Mouse (Mus musculus) midbrain, postnatal 0 days (tissue): ENCODE data around the gene Actb. TPM values are rescaled to one million over a fixed set of nuclear protein-coding genes. Genes with fewer than 3 reads are reported as not detected.

Source experiments
- ATAC-seq: fragments of 200-750 bp; cut with Nextera tagmentation; 2 replicates; pipeline ENCODE4 v1.8.0; 2017; ENCODE audit warnings: moderate number of reproducible peaks, mild to moderate bottlenecking, moderate TSS enrichment, moderate library complexity; ENCODE audit not compliant: low FRiP score
- DNase-seq: peaks from one replicate; pipeline ENCODE4 v3.0.0-alpha.2; 2015; ENCODE audit warnings: low spot score
- H3K27ac ChIP-seq: fragments of 300-500 bp; sonication (generic); 2 replicates; pipeline ENCODE4 v1.5.1; 2014; ENCODE audit warnings: low read depth, mild to moderate bottlenecking, low read length, mixed read lengths
- H3K27me3 ChIP-seq: fragments of 300-500 bp; sonication (generic); 2 replicates; pipeline ENCODE4 v1.6.1; 2014; ENCODE audit warnings: low read length, control low read depth, mixed read lengths; ENCODE audit not compliant: insufficient read depth
- H3K36me3 ChIP-seq: fragments of 300-500 bp; sonication (generic); 2 replicates; pipeline ENCODE4 v1.6.1; 2014; ENCODE audit warnings: low read length, control low read depth, mixed read lengths; ENCODE audit not compliant: insufficient read depth
- H3K4me1 ChIP-seq: fragments of 300-500 bp; sonication (generic); 2 replicates; pipeline ENCODE4 v1.6.1; 2014; ENCODE audit warnings: mild to moderate bottlenecking, control low read depth, antibody characterized with exemption, low read length, mixed read lengths; ENCODE audit not compliant: insufficient read depth
- H3K4me2 ChIP-seq: fragments of 300-500 bp; sonication (generic); 2 replicates; pipeline ENCODE4 v1.6.1; 2014; ENCODE audit warnings: low read depth, mild to moderate bottlenecking, low read length, mixed read lengths; ENCODE audit not compliant: poor library complexity, severe bottlenecking
- H3K4me3 ChIP-seq: fragments of 300-500 bp; sonication (generic); 2 replicates; pipeline ENCODE4 v1.5.1; 2014; ENCODE audit warnings: low read depth, mild to moderate bottlenecking, low read length, moderate library complexity
- H3K9ac ChIP-seq: fragments of 300-500 bp; sonication (generic); replicated peaks from 2 replicates; pipeline ENCODE4 v1.6.1; 2014; ENCODE audit warnings: mild to moderate bottlenecking, low read length, moderate library complexity, mixed read lengths; ENCODE audit not compliant: poor library complexity, severe bottlenecking
- H3K9me3 ChIP-seq: fragments of 300-500 bp; sonication (generic); 2 replicates; pipeline ENCODE4 v1.6.1; 2016; ENCODE audit warnings: low read length, control low read depth
- CTCF ChIP-seq: IDR thresholded peaks from 2 replicates; pipeline ENCODE4 v1.5.1; 2016; ENCODE audit warnings: antibody characterized with exemption, mild to moderate bottlenecking
- WGBS: fragments of 180-500 bp; shearing (Covaris S2); extraction: QIAGEN DNeasy Blood & Tissue Kit; methylation state at CpG from one replicate; pipeline ENCODE4 v1.1.7; 2014; 5-methylcytosine and 5-hydroxymethylcytosine counted together
- polyA plus RNA-seq: library from polyadenylated mRNA; unstranded; fragments of >200 nt; fragmentation: Nextera tagmentation; extraction: Ambion mirVana; gene quantifications from 2 replicates; pipeline ENCODE4 v1.2.1, GENCODE M21; 2015
- total RNA-seq: library from RNA; depleted of rRNA; stranded (reverse); fragments of >200 nt; gene quantifications from 2 replicates; pipeline ENCODE4 v1.2.3, GENCODE M21; 2014

Actb gene
- total and polyA plus RNA-seq, 2 experiments from 2014 or later = 5,191 to 17,004 TPM

DNA sequence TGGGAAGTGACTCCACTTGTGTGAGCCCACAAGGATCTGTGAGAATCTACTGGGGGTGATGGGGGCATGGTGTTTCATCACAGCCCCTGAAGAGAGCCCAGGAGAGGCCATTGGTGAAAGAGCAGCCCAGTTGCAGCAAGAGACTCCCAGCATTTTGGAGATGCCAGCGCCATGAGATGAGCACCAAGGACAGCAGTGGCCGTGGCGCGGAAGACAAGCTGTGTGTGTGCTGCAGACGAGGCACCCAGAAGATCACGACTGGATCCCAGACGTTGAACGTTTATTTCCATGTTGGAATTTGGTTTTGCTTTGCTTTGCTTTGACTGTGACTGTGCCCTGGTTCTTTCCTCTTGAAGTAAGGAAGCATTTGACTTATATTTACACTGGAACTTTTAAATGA is 10.8 kb upstream of the Actb start:
- Histone ChIP-seq H3K4me3 (no peak overlapping the region), H3K9ac (no peak overlapping the region), H3K4me1 (no peaks in the 10 kb centered on the region), H3K27ac (no peak overlapping the region), H3K9me3 (no peaks in the 10 kb centered on the region), H3K27me3 (no peaks in the 10 kb centered on the region), H3K4me2 (no peak overlapping the region), H3K36me3 (no peaks in the 10 kb centered on the region)
- TF ChIP-seq CTCF = no peak
- DNase-seq (no peak), ATAC-seq (no peak)
- 94% methylated on average over 8 of the region's 8 CpGs for WGBS

DNA sequence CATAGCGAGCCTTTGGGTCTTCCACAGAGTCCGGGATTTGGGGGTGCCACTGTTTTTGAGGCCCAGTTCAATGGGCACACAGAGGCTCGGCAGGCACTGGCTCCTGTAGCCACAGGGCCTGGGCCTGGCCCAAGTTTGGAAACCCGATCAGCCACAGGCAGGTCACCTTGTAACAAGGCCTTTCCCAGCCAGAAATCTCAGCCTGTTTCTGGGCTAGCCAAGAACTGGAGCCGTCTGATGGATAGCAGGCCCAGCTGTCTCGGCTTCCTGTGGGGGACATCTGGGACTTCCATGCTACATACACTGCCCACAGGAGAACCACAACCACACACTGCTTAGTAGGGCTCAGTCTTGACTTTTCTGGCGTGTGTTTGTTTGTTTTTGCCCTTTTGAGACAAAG is 10.0 kb upstream of the Actb start:
- H3K27ac ChIP-seq = no peak overlapping the region
- DNase-seq (no peak), ATAC-seq (no peak)
- WGBS = 82% methylated on average over 7 of the region's 7 CpGs
- H3K9me3 ChIP-seq = no peaks in the 10 kb centered on the region
- no peaks in the 10 kb centered on the region for H3K4me1 ChIP-seq
- no peak overlapping the region for H3K4me3 ChIP-seq
- H3K9ac ChIP-seq = no peak overlapping the region
- TF ChIP-seq CTCF = no peak
- H3K27me3 ChIP-seq = no peaks in the 10 kb centered on the region
- no peaks in the 10 kb centered on the region for H3K36me3 ChIP-seq
- no peak overlapping the region for H3K4me2 ChIP-seq

DNA sequence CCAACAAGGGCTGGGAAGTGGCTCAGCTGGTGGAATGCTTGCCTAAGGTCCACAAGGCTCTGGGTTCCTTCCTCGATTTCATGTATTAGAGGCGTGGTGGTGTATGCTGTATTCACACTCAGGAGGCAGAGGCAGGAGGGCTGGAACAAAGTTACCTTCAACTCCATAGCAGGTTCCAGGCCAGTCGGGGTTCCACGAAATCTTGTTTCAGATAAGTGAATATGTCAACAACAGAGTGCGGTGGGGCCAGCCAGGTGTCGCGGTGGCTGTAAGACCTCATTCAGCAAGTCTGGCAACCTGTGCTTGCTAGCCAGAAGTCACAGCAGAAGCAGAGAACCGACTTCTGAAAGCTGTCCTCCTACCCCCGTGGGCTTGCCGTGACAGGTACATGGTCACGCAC is 8.7 kb upstream of the Actb start:
- Histone ChIP-seq H3K27me3 (no peaks in the 10 kb centered on the region), H3K4me3 (no peak overlapping the region), H3K4me1 (no peaks in the 10 kb centered on the region), H3K9ac (no peak overlapping the region), H3K27ac (no peak overlapping the region), H3K36me3 (no peaks in the 10 kb centered on the region), H3K4me2 (no peak overlapping the region), H3K9me3 (no peaks in the 10 kb centered on the region)
- DNase-seq = no peak
- 93% methylated on average over 11 of the region's 11 CpGs for WGBS
- no peak for ATAC-seq
- TF ChIP-seq CTCF = no peak

DNA sequence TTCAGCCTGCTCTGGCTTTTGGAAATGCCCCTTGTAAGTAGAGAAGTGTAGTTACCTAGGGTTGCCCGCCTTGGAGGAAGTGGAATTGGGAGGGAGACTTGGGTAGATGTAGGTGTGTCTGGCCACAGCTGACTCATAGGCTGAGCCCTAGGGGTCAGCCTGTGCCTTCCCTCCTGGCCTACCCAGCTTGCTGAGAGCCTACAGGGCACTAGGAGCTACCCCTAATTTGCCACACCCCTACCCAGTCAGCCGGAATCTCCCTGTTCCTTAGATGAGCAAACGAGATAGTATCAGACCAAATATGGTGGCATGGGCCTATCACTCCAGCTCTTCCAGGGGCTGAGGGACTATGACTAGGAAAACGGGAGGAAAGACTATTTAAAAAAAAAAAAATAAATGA is 6.2 kb upstream of the Actb start:
- TF ChIP-seq CTCF = no peak
- DNase-seq (no peak), ATAC-seq (no peak)
- H3K27me3 ChIP-seq = no peaks in the 10 kb centered on the region
- no peak overlapping the region for H3K9ac ChIP-seq
- WGBS = 84% methylated on average over 4 of the region's 4 CpGs
- no peak overlapping the region for H3K27ac ChIP-seq
- no peaks in the 10 kb centered on the region for H3K36me3 ChIP-seq
- peaks cover 6% of the 10 kb centered on the region for H3K4me1 ChIP-seq
- H3K4me2 ChIP-seq = no peak overlapping the region
- no peaks in the 10 kb centered on the region for H3K9me3 ChIP-seq
- H3K4me3 ChIP-seq = no peak overlapping the region

DNA sequence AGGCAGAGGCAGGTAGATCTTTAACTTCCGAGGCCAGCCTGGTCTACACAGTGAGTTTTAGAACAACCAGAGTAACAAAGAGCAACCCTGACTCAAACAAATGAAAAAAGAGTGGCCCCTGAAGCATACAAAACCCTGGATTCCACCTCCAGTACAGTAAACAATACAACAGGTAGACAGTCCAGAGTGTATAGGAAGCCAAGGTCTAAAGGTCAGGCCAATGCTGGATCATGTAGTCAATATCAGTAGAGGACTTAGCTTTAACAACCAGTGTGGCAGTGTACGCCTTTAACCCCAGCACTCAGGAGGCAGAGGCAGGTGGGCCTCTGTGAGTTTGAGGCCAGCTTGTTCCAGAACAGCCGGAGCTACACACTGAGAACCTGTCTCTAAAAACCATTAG is 5.8 kb upstream of the Actb start:
- H3K9ac ChIP-seq = no peak overlapping the region
- no peaks in the 10 kb centered on the region for H3K9me3 ChIP-seq
- no peak overlapping the region for H3K27ac ChIP-seq
- DNase-seq = no peak
- no peak for TF ChIP-seq CTCF
- H3K4me3 ChIP-seq = no peak overlapping the region
- H3K27me3 ChIP-seq = no peaks in the 10 kb centered on the region
- H3K4me1 ChIP-seq = peaks cover 8% of the 10 kb centered on the region
- ATAC-seq = no peak
- H3K36me3 ChIP-seq = no peaks in the 10 kb centered on the region
- WGBS = 96% methylated on average over 3 of the region's 3 CpGs
- H3K4me2 ChIP-seq = no peak overlapping the region

DNA sequence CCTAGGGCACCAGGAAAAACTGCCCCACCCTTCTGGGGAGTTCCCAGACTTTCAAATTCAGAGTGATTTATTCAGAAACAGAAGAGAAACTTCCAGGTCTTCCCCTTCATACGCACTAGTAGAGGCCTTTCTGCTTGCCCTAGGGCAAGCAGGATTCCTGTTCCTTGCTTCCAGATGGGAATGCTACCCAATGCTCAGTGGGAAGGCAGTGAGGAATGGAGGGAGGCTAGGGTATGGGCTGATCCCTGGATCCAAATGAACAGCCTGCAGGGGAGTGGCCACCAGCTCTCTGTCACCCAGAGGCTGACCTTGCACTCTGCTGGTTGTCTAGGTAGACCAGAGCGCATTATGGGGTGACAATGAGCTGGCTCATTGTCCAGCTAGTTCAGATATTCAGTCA is 5.1 kb upstream of the Actb start:
- Histone ChIP-seq H3K4me2 (no peak overlapping the region), H3K4me3 (no peak overlapping the region), H3K4me1 (peaks cover 8% of the 10 kb centered on the region), H3K9me3 (no peaks in the 10 kb centered on the region), H3K9ac (no peak overlapping the region), H3K27me3 (no peaks in the 10 kb centered on the region), H3K27ac (no peak overlapping the region), H3K36me3 (no peaks in the 10 kb centered on the region)
- 85% methylated on average over 2 of the region's 2 CpGs for WGBS
- TF ChIP-seq CTCF = no peak
- ATAC-seq (no peak), DNase-seq (no peak)
